Mouse (Mus musculus): ENCODE measurements at regions not wholly inside any gene's neighbourhood (a gene's known extent, or its start where the extent isn't known, plus 50 kb on each side); places are given as distances from the start of the nearest gene placed in this dataset.

GRCm38 (mm10) chr13:60434221-60435210, 167.2 kb upstream of the Dapk1 start:
- no peak for DNase-seq

GRCm38 (mm10) chr13:60435333-60435732, 166.4 kb upstream of the Dapk1 start:
- DNase-seq: no peak

- no peak for DNase-seq
Observed at GRCm38 (mm10) chr13:60438177-60438576, 163.6 kb upstream of the Dapk1 start.

GRCm38 (mm10) chr13:60440586-60440985, 161.2 kb upstream of the Dapk1 start:
- no peak for DNase-seq

- DNase-seq: no peak
Observed at GRCm38 (mm10) chr13:60445164-60445563, 156.6 kb upstream of the Dapk1 start.

- peak; percentile 46 for DNase-seq
Observed at GRCm38 (mm10) chr13:60446926-60447325, 154.8 kb upstream of the Dapk1 start.

GRCm38 (mm10) chr13:60450721-60451506, 150.8 kb upstream of the Dapk1 start:
- peak; percentile 57 for DNase-seq

GRCm38 (mm10) chr13:60453821-60454483, 147.8 kb upstream of the Dapk1 start:
- no peak for DNase-seq

GRCm38 (mm10) chr13:60455033-60455619, 146.6 kb upstream of the Dapk1 start:
- DNase-seq: peak; percentile 65

GRCm38 (mm10) chr13:60455863-60456551, 145.7 kb upstream of the Dapk1 start:
- no peak for DNase-seq

- no peak for DNase-seq
Observed at GRCm38 (mm10) chr13:60457277-60457676, 144.5 kb upstream of the Dapk1 start.

- DNase-seq: no peak
Observed at GRCm38 (mm10) chr13:60459002-60459401, 142.7 kb upstream of the Dapk1 start.

GRCm38 (mm10) chr13:60466553-60467313, 135.0 kb upstream of the Dapk1 start:
- DNase-seq: no peak

- peak; percentile 77 for DNase-seq
Observed at GRCm38 (mm10) chr13:60467821-60468579, 133.7 kb upstream of the Dapk1 start.

GRCm38 (mm10) chr13:60470426-60471398, 131.0 kb upstream of the Dapk1 start:
- DNase-seq: no peak

- no peak for DNase-seq
Observed at GRCm38 (mm10) chr13:60471602-60472001, 130.1 kb upstream of the Dapk1 start.

- no peak for DNase-seq
Observed at GRCm38 (mm10) chr13:60476366-60476765, 125.4 kb upstream of the Dapk1 start.

- DNase-seq: no peak
Observed at GRCm38 (mm10) chr13:60478301-60478700, 123.4 kb upstream of the Dapk1 start.

Measured in kidney, postnatal 10 days (tissue).